Mouse (Mus musculus): ENCODE data around the gene Spn.
"Not testable (repeated sequence)": the region's sequence is repeated elsewhere in the genome, so short reads cannot be mapped to it uniquely, and the experiment has no call there.

The Spn gene

GRCm38 (mm10) chr7:127103960-127104359 is 33.7 kb downstream of the Spn start:
- DNase-seq: no peak

GRCm38 (mm10) chr7:127102148-127102547 is 35.5 kb downstream of the Spn start:
- DNase-seq: no peak

- no peak for DNase-seq
These were observed 36.1 kb downstream of the Spn start for GRCm38 (mm10) chr7:127101451-127102016.

- no peak for DNase-seq
These were observed 38.1 kb downstream of the Spn start for GRCm38 (mm10) chr7:127099528-127099927.

- no peak for DNase-seq
These were observed 38.7 kb downstream of the Spn start for GRCm38 (mm10) chr7:127098950-127099349.

GRCm38 (mm10) chr7:127098521-127098920 is 39.1 kb downstream of the Spn start:
- DNase-seq: no peak

GRCm38 (mm10) chr7:127096456-127096855 is 41.2 kb downstream of the Spn start:
- no peak for DNase-seq

- DNase-seq: no peak
These were observed 43.7 kb downstream of the Spn start for GRCm38 (mm10) chr7:127093914-127094313.

GRCm38 (mm10) chr7:127091114-127091896 is 46.3 kb downstream of the Spn start, which contains the start of gene AI467606:
Gene AI467606 (plus strand): TSS chr7:127091359.
- DNase-seq: no peak

- DNase-seq: no peak
These were observed 47.2 kb downstream of the Spn start for GRCm38 (mm10) chr7:127090154-127091113.

GRCm38 (mm10) chr7:127088901-127089845 is 48.5 kb downstream of the Spn start:
- DNase-seq: no peak

- no peak for DNase-seq
These were observed 49.5 kb downstream of the Spn start for GRCm38 (mm10) chr7:127088083-127088482.

GRCm38 (mm10) chr7:127087278-127088010 is 50.2 kb downstream of the Spn start, which contains the start of gene Zg16:
Gene Zg16 (minus strand): TSS chr7:127087328.
- DNase-seq: not testable (repeated sequence)

- DNase-seq: not testable (repeated sequence)
These were observed 51.9 kb downstream of the Spn start for GRCm38 (mm10) chr7:127085751-127086150.

GRCm38 (mm10) chr7:127084794-127085193 is 52.8 kb downstream of the Spn start:
- no peak for DNase-seq

GRCm38 (mm10) chr7:127083689-127084088 is 53.9 kb downstream of the Spn start:
- DNase-seq: no peak

GRCm38 (mm10) chr7:127082995-127083394 is 54.6 kb downstream of the Spn start:
- DNase-seq: no peak

- no peak for DNase-seq
These were observed 55.4 kb downstream of the Spn start for GRCm38 (mm10) chr7:127082271-127082670.
